Mouse (Mus musculus) midbrain, embryonic 13.5 days (tissue): ENCODE measurements around the gene Best3. TPM values are rescaled to one million over a fixed set of nuclear protein-coding genes. Genes with fewer than 3 reads are reported as not detected.
A peak's percentile ranks its signal among the peaks of the same experiment; 100 is the strongest.

Experiments used
- ATAC-seq: fragments of 200-750 bp; cut with Nextera tagmentation; 2 replicates; pipeline ENCODE4 v1.8.0; 2017; ENCODE audit warnings: mild to moderate bottlenecking, moderate TSS enrichment, moderate library complexity
- H3K27ac ChIP-seq: fragments of 300-500 bp; sonication (generic); 2 replicates; pipeline ENCODE4 v1.5.1; 2015; ENCODE audit warnings: inconsistent platforms, mild to moderate bottlenecking, moderate library complexity
- H3K27me3 ChIP-seq: fragments of 300-500 bp; sonication (generic); 2 replicates; pipeline ENCODE4 v1.6.1; 2015; ENCODE audit warnings: mild to moderate bottlenecking, inconsistent platforms
- H3K36me3 ChIP-seq: fragments of 300-500 bp; sonication (generic); 2 replicates; pipeline ENCODE4 v1.6.1; 2015; ENCODE audit warnings: mild to moderate bottlenecking, inconsistent platforms
- H3K4me1 ChIP-seq: fragments of 300-500 bp; sonication (generic); replicated peaks from 2 replicates; pipeline ENCODE4 v1.6.1; 2015; ENCODE audit warnings: inconsistent platforms
- H3K4me2 ChIP-seq: fragments of 300-500 bp; sonication (generic); replicated peaks from 2 replicates; pipeline ENCODE4 v1.6.1; 2015; ENCODE audit warnings: moderate library complexity, mild to moderate bottlenecking, inconsistent platforms
- H3K4me3 ChIP-seq: fragments of 300-500 bp; sonication (generic); replicated peaks from 2 replicates; pipeline ENCODE4 v1.5.1; 2015; ENCODE audit warnings: mild to moderate bottlenecking, inconsistent platforms
- H3K9ac ChIP-seq: fragments of 300-500 bp; sonication (generic); replicated peaks from 2 replicates; pipeline ENCODE4 v1.6.1; 2015; ENCODE audit warnings: mild to moderate bottlenecking, inconsistent platforms
- H3K9me3 ChIP-seq: fragments of 300-500 bp; sonication (generic); 2 replicates; pipeline ENCODE4 v1.6.1; 2016; ENCODE audit warnings: mild to moderate bottlenecking, inconsistent platforms
- WGBS: fragments of 180-500 bp; shearing (Covaris S2); methylation state at CpG from one replicate; pipeline ENCODE4 v1.1.7; 2015; 5-methylcytosine and 5-hydroxymethylcytosine counted together
- polyA plus RNA-seq: library from polyadenylated mRNA; unstranded; fragments of >200 nt; fragmentation: Nextera tagmentation; extraction: Ambion mirVana; gene quantifications from 2 replicates; pipeline ENCODE4 v1.2.1, GENCODE M21; 2015

Gene Best3
- polyA plus RNA-seq, 1 experiment from 2014 or later: 0.15 TPM

GRCm38 (mm10) chr10:116980888-116981287 is 5.2 kb upstream of the Best3 start:
- Histone ChIP-seq H3K27ac (no peak overlapping the region), H3K4me3 (no peak overlapping the region), H3K4me1 (peaks cover 2% of the 10 kb centered on the region; the same call in 1 of the 2 replicates), H3K27me3 (no peaks in the 10 kb centered on the region), H3K36me3 (no peaks in the 10 kb centered on the region), H3K4me2 (no peak overlapping the region), H3K9ac (no peak overlapping the region), H3K9me3 (no peaks in the 10 kb centered on the region)
- ATAC-seq: no peak
- WGBS: 76% methylated on average over 3 of the region's 3 CpGs

GRCm38 (mm10) chr10:116982526-116982925 is 3.6 kb upstream of the Best3 start:
- Histone ChIP-seq H3K27me3 (no peaks in the 10 kb centered on the region), H3K4me2 (no peak overlapping the region), H3K9ac (no peak overlapping the region), H3K9me3 (no peaks in the 10 kb centered on the region), H3K4me1 (peaks cover 19% of the 10 kb centered on the region), H3K36me3 (no peaks in the 10 kb centered on the region), H3K4me3 (no peak overlapping the region), H3K27ac (no peak overlapping the region)
- 77% methylated on average over 3 of the region's 4 CpGs for WGBS
- no peak for ATAC-seq

GRCm38 (mm10) chr10:116984836-116985235 is 1.3 kb upstream of the Best3 start:
- WGBS: 62% methylated on average over 12 of the region's 12 CpGs

GRCm38 (mm10) chr10:116993971-116994370 is 7.9 kb downstream of the Best3 start:
- H3K9ac ChIP-seq: no peak overlapping the region
- no peaks in the 10 kb centered on the region for H3K36me3 ChIP-seq
- no peaks in the 10 kb centered on the region for H3K27me3 ChIP-seq
- no peak overlapping the region for H3K4me2 ChIP-seq
- WGBS: 90% methylated on average over 8 of the region's 8 CpGs
- no peak overlapping the region for H3K4me3 ChIP-seq
- no peaks in the 10 kb centered on the region for H3K4me1 ChIP-seq
- no peak for ATAC-seq
- no peaks in the 10 kb centered on the region for H3K9me3 ChIP-seq
- H3K27ac ChIP-seq: no peak overlapping the region

More at GRCm38 (mm10) chr10:116984836-116985235, 1.3 kb upstream of the Best3 start:
- no peaks in the 10 kb centered on the region for H3K9me3 ChIP-seq
- no peaks in the 10 kb centered on the region for H3K36me3 ChIP-seq
- H3K4me1 ChIP-seq: peaks cover 23% of the 10 kb centered on the region
- ATAC-seq: no peak
- H3K4me3 ChIP-seq: no peak overlapping the region
- no peaks in the 10 kb centered on the region for H3K27me3 ChIP-seq
- no peak overlapping the region for H3K4me2 ChIP-seq
- H3K9ac ChIP-seq: no peak overlapping the region
- no peak overlapping the region for H3K27ac ChIP-seq

GRCm38 (mm10) chr10:116995162-116995561 is 9.0 kb downstream of the Best3 start:
- H3K27ac ChIP-seq: no peak overlapping the region
- H3K4me2 ChIP-seq: no peak overlapping the region
- no peak overlapping the region for H3K9ac ChIP-seq
- no peaks in the 10 kb centered on the region for H3K36me3 ChIP-seq
- no peak for ATAC-seq
- no peak overlapping the region for H3K4me3 ChIP-seq
- no peaks in the 10 kb centered on the region for H3K4me1 ChIP-seq
- no peaks in the 10 kb centered on the region for H3K27me3 ChIP-seq
- WGBS: 91% methylated on average over 5 of the region's 5 CpGs
- no peaks in the 10 kb centered on the region for H3K9me3 ChIP-seq

- Histone ChIP-seq H3K4me3 (no peak overlapping the region), H3K4me1 (no peaks in the 10 kb centered on the region), H3K4me2 (no peak overlapping the region), H3K27me3 (no peaks in the 10 kb centered on the region), H3K36me3 (no peaks in the 10 kb centered on the region), H3K9me3 (no peaks in the 10 kb centered on the region), H3K9ac (no peak overlapping the region), H3K27ac (no peak overlapping the region)
- 76% methylated on average over 6 of the region's 6 CpGs for WGBS
- ATAC-seq: no peak
Measured at GRCm38 (mm10) chr10:116995584-116996235, 9.6 kb downstream of the Best3 start.

- no peaks in the 10 kb centered on the region for H3K4me1 ChIP-seq
- no peak overlapping the region for H3K27ac ChIP-seq
- no peaks in the 10 kb centered on the region for H3K9me3 ChIP-seq
- no peak overlapping the region for H3K9ac ChIP-seq
- 84% methylated on average over 6 of the region's 6 CpGs for WGBS
- no peaks in the 10 kb centered on the region for H3K36me3 ChIP-seq
- H3K4me3 ChIP-seq: no peak overlapping the region
- H3K4me2 ChIP-seq: no peak overlapping the region
- ATAC-seq: no peak
- H3K27me3 ChIP-seq: no peaks in the 10 kb centered on the region
Measured at GRCm38 (mm10) chr10:116996236-116996600, 10.1 kb downstream of the Best3 start.

- Histone ChIP-seq H3K4me2 (no peak overlapping the region), H3K27ac (no peak overlapping the region), H3K9ac (no peak overlapping the region), H3K4me1 (no peaks in the 10 kb centered on the region), H3K9me3 (no peaks in the 10 kb centered on the region), H3K27me3 (no peaks in the 10 kb centered on the region), H3K36me3 (no peaks in the 10 kb centered on the region), H3K4me3 (no peak overlapping the region)
- ATAC-seq: no peak
- WGBS: 88% methylated on average over 17 of the region's 17 CpGs
Measured at GRCm38 (mm10) chr10:116998716-116999455, 12.8 kb downstream of the Best3 start.

GRCm38 (mm10) chr10:117000975-117001374 is 14.9 kb downstream of the Best3 start:
- ATAC-seq: no peak
- Histone ChIP-seq H3K4me3 (no peak overlapping the region), H3K36me3 (no peaks in the 10 kb centered on the region), H3K4me1 (peaks cover 8% of the 10 kb centered on the region; the same call in 1 of the 2 replicates), H3K27ac (no peak overlapping the region), H3K9ac (no peak overlapping the region), H3K4me2 (no peak overlapping the region), H3K9me3 (no peaks in the 10 kb centered on the region), H3K27me3 (no peaks in the 10 kb centered on the region)
- 68% methylated on average over 12 of the region's 12 CpGs for WGBS

GRCm38 (mm10) chr10:117004695-117005094 is 18.6 kb downstream of the Best3 start:
- H3K27ac ChIP-seq: 0 out of 2 replicates have a peak overlapping the region, but pooled peaks have one; percentile 22
- H3K4me2 ChIP-seq: no peak overlapping the region
- peak; percentile 64 for ATAC-seq
- no peak overlapping the region for H3K4me3 ChIP-seq
- H3K36me3 ChIP-seq: no peaks in the 10 kb centered on the region
- 63% methylated on average over 5 of the region's 5 CpGs for WGBS
- no peaks in the 10 kb centered on the region for H3K9me3 ChIP-seq
- H3K27me3 ChIP-seq: no peaks in the 10 kb centered on the region
- peaks cover 8% of the 10 kb centered on the region; the same call in 1 of the 2 replicates for H3K4me1 ChIP-seq
- no peak overlapping the region for H3K9ac ChIP-seq

GRCm38 (mm10) chr10:117005707-117006464 is 19.8 kb downstream of the Best3 start:
- Histone ChIP-seq H3K4me1 (peaks cover 8% of the 10 kb centered on the region; the same call in 1 of the 2 replicates), H3K4me3 (no peak overlapping the region), H3K27me3 (no peaks in the 10 kb centered on the region), H3K4me2 (no peak overlapping the region), H3K36me3 (no peaks in the 10 kb centered on the region), H3K9me3 (no peaks in the 10 kb centered on the region), H3K9ac (no peak overlapping the region), H3K27ac (no peak overlapping the region)
- ATAC-seq: no peak
- WGBS: 64% methylated on average over 12 of the region's 12 CpGs

GRCm38 (mm10) chr10:117009691-117010090 is 23.6 kb downstream of the Best3 start:
- no peak for ATAC-seq
- 90% methylated on average over 6 of the region's 6 CpGs for WGBS
- H3K9me3 ChIP-seq: no peaks in the 10 kb centered on the region
- H3K27me3 ChIP-seq: 0 out of 2 replicates have a peak, but pooled peaks cover 5% of the 10 kb centered on the region
- H3K9ac ChIP-seq: no peak overlapping the region
- no peak overlapping the region for H3K27ac ChIP-seq
- no peaks in the 10 kb centered on the region for H3K36me3 ChIP-seq
- H3K4me1 ChIP-seq: peaks cover 8% of the 10 kb centered on the region
- no peak overlapping the region for H3K4me3 ChIP-seq
- H3K4me2 ChIP-seq: no peak overlapping the region
